Mouse (Mus musculus): Measurements from ENCODE around the gene Rassf8.

Rassf8 gene

DNA sequence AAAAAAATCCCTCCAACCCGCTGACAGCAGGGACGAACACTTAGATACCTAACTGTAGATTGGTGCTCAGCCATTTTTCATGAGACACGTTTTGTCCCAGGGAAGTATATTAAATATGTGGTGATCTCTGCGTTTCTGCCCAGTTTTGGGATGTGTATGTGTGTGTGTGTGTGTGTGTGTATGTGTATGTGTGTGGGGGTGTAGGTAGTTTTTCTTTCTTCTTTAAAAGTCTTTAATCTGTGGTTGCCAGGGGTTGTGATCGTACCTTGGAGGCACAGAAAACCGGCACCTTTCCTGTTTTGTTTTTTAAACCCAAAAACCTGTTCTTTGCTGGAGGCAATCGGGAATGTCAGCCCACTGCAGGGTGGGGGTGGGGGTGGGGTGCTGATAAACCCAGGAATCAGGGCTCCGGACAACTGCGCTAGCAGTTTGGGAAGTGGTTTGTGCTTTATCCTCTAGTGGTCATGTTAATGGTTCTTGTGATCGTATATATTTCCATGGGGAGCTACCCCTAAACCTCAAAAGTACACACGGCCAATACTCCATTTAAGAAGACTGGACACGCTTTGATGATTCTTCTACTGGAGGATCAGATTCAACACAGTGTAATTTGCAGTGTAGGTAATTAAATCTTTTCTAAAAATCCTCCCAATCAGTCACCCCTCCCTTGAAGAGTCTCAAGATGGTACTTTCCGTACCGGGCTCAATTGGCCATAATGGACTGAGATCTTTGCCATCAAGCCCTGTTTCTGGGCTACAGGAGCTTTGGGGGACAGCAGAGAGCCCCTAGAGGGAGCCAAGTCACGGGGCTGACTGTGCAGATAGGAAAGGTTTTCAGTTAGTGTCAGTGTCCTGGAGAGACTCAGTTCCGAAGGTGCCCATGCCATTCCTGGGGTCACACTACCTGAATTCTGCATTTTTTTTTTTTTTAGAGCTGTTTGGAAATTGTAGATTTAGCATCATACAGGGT, 1.4 kb downstream of the Rassf8 start:
- peak; percentile 20 to 35 for DNase-seq

- no peak for DNase-seq
These were observed 3.8 kb downstream of the Rassf8 start for GRCm38 (mm10) chr6:145750394-145750793.

GRCm38 (mm10) chr6:145753296-145753695, 6.7 kb downstream of the Rassf8 start:
- DNase-seq: no peak

DNA sequence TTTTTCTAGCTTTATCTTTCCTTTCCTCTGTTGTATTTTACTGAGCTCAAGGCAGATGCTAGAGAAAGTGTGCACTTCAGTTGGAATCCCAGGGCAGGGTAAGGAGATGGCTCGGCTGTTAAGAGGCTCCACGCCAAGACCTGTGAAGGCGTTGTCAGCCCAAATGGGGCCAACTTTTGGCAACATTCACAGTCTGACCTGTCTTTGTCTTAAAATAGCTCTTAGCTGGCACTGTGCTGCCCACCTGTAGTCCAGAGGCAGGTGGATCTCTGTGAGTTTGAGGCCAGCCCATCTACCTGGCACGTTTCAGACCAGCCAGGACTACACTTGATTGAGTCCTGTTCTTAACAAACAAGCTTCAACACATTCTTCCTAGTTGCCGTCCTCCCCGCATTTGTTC, 7.9 kb downstream of the Rassf8 start:
- DNase-seq: peak; percentile 48 to 57

DNA sequence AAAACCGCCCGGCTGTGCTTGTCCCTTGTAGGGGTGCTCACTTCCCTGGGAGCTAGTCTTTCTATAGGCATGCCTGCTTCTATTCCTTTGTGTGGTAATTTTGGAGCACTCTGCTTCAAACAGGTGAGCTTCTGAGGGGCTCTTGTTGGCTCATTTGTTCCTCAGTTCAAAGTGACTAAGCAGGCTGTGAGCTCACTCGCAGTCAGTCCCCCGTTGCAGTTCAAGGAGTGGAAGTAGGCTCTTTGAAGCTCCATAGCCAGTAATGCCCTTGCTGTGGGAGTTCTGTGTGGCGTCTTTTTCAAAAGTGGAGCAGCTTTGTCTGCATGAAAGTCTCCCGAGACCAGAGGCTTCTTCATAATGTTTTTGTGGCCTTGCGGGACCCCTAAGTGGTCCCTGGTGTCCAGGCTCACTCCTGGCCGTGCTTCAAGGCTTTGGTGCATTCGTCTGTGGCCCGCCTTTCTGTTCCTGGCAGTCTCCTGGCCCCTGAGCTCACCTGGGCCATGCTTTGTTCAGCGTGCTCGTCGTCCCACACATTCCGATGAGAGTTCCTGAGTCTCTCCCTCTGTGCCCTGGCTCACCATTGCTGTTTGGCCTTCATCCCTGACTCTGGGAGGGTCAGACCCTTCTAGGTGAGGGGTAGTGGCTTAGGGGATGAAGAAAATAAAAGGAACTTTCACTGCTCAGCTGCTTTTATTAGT, 9.5 kb downstream of the Rassf8 start:
- no peak for DNase-seq

DNA sequence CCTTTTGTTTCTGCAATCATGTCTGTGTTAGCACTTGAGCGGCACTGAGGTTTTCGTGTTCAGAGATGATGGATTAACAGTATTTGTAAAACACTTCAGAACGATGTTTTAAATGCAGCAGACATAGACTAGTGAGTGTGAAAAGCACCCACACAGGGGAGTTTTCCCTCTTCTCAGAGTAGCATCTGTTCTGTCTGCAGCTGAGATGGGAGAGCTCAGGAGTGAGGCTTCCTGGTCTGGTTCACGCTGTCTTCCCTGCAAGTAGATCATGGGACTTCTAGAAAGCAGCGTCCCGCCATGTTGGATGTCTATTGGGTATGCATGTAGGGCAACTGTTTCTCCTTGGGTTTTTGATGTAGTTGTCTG, 10.1 kb downstream of the Rassf8 start:
- DNase-seq: no peak

DNA sequence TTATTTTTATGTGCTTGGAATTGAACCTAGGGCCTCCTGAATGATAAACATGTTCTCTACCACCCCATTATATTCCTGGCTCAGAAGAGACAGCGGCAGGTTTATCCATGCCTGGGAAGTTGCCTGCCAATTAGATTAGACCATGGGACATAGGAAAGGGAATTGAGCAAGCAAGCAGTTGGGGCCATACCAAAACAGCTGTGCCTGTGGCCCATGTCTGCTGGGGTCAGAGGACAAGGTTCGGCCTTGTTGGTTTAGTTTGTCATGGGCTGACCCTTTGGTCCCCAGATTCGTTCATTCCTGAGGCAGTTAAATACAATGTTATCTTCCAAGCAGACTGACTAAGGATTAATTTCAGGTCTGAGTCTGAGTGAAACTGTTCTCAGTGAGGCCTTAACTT, 10.8 kb downstream of the Rassf8 start:
- no peak for DNase-seq

GRCm38 (mm10) chr6:145758685-145759084, 12.1 kb downstream of the Rassf8 start:
- no peak for DNase-seq

- DNase-seq: no peak
These were observed 12.9 kb downstream of the Rassf8 start for GRCm38 (mm10) chr6:145759432-145759831.

- no peak for DNase-seq
These were observed 13.9 kb downstream of the Rassf8 start for GRCm38 (mm10) chr6:145760246-145761016.

DNA sequence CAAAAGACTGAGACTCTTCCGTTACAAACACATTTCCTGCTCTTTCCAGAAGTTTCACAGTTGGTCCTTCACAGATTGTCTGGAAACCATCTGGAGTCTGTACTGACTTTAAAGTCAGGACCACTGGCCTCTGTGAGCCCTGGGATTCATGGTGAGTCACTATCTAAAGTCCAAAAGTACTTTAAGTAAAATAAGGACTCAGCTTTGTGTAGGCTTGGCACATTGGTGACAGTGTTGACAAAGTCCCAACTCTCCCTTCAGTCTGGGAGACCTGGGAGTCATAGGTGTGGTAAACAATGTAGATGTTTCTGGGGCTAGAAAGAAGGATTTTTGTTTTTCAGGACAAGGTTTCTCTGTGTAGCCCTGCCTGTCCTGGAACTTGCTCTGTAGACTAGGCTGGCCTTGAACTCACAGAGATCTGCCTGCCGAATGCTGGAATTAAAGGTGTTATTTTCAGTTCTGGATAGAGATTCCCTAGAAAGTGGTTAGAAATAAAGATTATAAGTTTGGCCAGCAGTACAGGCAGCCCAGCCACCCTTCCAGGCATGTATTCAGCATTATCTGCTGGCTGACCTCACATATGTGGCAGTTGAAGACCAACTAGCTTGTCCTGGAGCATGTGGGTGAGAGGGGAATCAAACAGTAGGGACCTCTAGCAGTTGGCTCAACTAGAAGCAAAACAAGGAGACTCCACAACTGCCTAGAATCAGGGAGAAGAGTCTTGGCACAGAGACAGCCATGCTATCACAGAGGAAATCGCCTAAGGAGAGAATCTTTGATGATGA, 14.8 kb downstream of the Rassf8 start:
- no peak for DNase-seq

DNA sequence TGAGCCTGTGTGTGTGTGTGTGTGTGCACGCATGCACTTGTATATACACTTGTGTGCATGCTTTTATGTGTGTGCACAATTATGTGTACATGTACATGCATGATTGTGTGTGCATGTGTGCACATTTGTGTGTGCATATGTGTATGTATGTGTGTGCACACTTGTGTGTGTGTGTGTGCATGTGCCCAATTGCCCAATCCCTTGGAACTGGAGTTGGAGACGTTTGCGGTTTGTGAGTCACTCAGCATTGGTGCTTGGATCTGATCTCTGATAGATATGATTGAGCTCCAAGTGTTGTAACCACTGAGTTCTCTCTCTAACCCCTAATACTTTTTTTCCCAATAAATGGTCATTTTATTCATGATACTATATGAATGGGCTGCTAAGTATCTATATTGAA, 15.5 kb downstream of the Rassf8 start:
- DNase-seq: no peak

DNA sequence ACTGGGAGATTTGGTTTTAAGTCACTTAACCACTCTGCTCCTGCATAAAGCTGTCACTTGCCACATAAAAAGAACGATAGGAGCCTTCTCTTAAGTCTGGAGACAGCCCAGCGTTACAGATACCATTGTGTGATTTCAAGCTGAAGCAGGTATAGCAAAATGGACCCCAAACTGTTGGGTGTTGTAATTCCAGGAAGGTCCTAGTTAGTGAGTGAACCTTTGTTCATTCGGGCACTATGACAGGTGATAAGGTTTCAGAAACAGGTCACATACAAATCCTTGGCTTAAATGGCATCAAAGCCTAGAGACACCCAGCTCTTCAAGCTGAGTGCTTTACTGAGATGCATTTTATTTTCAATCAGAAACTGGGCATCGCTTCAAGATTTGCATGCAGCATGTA, 16.5 kb downstream of the Rassf8 start:
- no peak for DNase-seq

DNA sequence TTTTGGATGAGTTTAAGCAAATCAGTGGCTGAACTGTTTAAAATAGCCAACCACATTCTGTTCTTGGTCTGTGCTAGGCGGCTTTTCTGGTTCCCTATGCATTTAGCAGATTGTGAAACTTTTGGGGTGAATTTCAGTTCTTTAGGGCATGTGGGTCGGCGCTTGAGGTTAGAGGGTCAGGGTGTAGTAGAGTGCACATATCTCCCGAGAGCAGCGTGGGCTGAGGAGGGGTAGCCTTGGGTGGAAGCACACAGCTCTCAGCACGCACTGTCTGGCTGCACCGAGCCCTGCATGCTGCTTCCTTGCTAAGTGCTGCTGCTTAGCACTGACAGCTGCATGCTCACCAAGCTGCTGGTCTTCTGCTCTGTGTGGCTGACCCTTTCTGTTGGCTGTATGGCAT, 18.5 kb downstream of the Rassf8 start:
- DNase-seq: no peak

DNA sequence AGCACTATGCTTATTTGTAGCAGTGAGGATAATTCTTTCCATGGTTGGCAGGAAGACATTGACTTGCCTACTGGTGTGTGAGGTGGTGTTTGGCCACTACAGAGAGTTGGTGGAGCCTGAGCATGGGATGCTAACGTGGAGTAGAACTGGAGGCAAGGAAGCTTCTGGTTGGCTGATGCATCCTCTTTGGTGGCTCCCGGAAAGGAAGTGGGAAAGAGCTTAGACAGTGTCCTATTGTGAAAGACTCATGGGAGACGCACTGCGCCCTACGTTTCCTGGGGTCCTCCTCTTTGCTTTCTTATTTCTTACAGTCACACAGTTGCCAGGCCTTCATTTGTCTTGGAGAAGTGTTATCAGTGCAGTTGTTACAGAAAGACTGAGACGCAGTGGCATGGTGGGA, 20.4 kb downstream of the Rassf8 start:
- DNase-seq: no peak

DNA sequence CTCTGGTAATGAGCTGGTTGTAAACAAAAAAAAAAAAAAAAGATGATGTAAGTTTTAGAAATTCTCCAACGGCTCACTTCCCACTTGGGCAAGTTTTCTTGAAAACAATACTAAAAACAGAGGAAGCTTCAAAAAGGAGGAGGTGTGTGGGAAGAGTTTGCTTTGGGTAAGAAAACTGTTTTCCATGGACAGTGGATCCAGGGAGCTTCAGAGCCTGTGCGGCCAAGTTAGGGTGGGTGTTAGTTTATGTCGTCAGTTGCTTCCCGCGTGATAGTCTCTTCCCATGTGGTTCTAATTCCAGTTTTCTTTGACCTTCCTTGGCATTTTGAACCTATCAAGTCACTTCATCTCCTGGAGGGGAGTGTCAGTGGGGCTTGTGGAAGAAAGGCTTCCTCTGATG, 21.1 kb downstream of the Rassf8 start:
- no peak for DNase-seq

- peak; percentile 46 to 55 for DNase-seq
These were observed 22.2 kb downstream of the Rassf8 start for GRCm38 (mm10) chr6:145768671-145769292.

DNA sequence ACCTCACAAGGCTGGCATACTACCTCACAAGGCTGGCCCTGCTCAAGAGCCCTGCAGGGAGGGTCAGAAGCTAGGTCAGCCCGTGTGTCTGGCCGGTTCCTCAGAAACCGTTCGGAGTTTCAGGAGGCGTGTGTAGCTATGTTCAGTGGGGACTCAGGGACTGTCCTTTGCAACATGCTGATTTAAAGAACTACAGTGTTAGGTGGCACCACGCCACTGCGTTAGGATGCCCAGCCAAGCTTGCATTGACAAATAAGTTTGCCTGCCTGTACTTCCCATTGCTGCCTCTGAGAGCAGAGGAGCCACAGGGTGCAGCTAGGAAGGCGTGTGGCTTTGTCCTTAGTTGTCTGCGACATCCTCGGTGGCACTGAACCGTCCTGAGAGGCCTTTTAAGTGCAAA, 23.3 kb downstream of the Rassf8 start:
- peak; percentile 31 to 39 for DNase-seq

DNA sequence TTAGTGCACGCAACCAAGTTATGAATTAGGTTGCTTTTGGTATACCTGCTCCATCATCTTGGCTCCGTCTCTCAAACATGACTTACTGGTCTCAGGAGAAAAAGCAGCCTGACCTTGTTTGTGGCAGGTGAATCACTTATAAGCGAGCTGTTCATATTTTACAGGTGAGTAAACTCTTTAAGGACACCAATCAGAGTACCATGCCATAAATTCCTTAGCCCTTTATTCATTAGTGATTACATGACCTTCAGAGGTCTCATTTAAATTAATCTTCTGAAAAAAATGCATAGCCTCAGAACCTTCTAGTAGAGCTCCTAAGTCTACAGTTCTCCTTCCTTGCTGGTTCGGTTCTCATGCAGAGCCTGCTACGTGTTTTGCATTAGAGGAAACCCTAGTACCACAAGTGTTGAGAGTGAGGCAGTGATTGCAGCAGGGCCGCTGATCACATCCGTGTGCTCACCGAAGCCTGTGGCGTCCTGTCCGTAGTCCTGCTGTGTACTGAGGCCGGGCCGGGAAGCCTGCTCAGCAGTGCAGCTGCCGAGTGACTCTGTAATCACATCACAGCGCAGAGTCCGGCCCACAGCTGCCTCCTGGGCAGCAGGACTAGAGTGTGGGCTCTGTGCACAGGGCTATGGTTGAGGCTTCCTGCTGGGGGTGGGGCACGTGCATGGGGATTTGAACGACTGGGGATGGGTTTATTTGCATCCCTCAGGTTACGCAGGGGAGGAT, 23.9 kb downstream of the Rassf8 start:
- DNase-seq: no peak

DNA sequence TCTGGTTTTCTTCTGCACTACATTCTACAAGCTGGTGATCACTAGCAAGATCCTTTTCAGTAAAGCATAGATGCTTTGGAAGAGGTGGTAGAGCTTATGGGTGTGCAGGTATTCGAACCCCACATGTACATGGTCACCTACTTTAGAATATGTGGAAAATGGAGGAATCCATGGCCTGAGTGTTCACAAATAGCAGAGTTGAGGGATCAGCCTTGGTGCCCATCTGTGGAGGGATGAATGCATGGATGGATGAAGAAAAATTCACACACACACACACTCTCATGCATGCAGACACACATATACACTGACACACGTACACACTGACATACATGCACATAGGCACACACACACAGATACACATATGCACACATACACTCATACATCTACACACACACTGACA, 27.9 kb downstream of the Rassf8 start:
- no peak for DNase-seq

- DNase-seq: no peak
These were observed 29.7 kb downstream of the Rassf8 start for GRCm38 (mm10) chr6:145776241-145776640.

All from cerebellum, postnatal 36 days (tissue).